Mouse (Mus musculus) heart, postnatal 36 days (tissue): Measurements from ENCODE around the gene Slc25a39. TPM values are rescaled to one million over a fixed set of nuclear protein-coding genes. Genes with fewer than 3 reads are reported as not detected.
A peak's percentile ranks its signal among the peaks of the same experiment; 100 is the strongest.

Source experiments
- DNase-seq, 2 experiments: peaks; one replicate each; pipeline ENCODE4 v3.0.0; 2021 to 2022
- intact Hi-C: fragments of 180-260 bp; cut with DNase I; formaldehyde crosslinking; loops from one replicate; pipeline ENCODE4 v1.15.1; 2025
- total RNA-seq, 2 experiments: library from RNA; stranded (reverse); gene quantifications; 2 replicates each; pipeline ENCODE4 v1.2.3; 2021

Gene Slc25a39
- total RNA-seq, 2 experiments from 2014 or later = 174 to 183 TPM

DNA sequence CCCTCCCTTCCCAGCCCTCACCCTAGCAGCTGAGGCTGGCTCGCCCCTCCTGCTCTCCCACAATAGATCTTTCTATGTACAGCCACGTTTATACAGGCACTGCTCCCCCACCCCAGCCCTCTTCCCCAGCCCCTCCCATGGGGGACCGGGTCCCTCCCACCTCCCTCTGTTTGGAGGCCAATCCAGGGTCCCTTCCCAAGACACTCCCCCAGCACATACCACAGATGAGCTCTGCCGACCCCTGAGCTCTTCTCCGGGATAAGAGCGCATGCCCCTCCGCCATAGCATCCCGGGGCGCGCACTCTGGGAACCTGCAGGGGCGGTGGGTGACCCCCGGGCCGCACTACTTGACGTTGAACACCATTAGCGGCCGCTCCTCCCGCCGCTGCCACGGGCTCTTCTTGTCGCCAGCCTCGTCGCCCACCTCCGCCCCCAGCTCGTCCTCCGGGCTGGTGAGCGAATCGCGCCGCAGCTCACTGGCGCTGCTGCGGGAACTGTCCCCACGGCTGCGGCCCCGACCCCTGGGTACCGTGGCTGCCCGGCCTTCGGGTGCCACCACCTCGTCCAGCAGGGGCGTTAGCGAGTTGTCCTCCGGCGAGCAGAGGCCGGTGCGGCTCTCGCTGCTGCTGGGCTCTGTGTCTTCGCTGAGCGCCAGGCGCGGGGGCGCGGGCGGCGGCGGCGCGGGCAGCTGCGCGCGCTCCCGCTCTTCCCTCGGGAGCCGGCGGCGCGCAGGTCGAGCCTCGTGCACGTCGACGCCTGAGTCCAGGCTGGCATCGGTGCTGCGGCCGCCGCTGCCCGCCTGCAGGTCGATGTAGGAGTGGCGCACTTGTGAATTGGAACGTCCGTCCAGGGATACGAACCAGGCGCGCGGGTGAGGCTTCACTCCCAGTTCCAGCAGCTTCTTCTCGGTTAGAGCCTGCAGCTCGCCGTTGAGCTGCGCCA is 29.6 kb upstream of the Slc25a39 start:
- peak in 1 of 2 experiments; percentile 59 for DNase-seq
- intact Hi-C loops = no loop called here

DNA sequence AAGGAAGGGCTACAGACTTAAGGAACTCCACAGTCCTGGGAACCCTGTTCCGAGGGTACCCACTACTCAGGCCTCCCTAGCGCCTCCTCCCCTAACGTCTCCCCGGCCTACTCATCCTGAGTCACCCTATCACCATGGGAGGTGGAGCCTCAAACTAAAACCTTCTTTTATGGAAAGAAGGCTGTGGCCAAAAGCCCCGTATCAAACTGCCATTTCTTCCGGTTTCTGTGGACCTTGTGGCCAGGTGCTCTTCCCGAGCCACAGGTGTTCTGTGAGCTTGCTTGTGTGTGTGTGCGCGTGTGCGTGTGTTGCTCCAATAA is 28.7 kb upstream of the Slc25a39 start:
- DNase-seq = no peak
- intact Hi-C loops = no loop called here

DNA sequence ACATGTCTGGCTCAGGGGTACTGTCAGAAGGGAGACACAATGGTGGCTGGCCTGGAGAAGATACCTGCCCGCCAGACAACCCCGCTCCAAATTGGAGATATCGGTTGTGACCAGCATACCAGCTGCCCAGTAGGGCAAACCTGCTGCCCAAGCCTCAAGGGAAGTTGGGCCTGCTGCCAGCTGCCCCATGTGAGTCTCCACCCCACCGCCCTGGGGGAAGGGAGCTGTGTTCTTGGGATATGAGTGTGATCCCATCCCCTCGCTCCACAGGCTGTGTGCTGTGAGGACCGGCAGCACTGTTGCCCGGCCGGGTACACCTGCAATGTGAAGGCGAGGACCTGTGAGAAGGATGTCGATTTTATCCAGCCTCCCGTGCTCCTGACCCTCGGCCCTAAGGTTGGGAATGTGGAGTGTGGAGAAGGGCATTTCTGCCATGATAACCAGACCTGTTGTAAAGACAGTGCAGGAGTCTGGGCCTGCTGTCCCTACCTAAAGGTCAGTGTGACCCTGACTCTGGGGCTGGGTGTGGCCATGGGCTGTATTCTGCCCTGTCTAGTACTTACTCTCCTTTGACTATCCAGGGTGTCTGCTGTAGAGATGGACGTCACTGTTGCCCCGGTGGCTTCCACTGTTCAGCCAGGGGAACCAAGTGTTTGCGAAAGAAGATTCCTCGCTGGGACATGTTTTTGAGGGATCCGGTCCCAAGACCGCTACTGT is 28.2 kb upstream of the Slc25a39 start:
- intact Hi-C loops = no loop called here
- no peak for DNase-seq

DNA sequence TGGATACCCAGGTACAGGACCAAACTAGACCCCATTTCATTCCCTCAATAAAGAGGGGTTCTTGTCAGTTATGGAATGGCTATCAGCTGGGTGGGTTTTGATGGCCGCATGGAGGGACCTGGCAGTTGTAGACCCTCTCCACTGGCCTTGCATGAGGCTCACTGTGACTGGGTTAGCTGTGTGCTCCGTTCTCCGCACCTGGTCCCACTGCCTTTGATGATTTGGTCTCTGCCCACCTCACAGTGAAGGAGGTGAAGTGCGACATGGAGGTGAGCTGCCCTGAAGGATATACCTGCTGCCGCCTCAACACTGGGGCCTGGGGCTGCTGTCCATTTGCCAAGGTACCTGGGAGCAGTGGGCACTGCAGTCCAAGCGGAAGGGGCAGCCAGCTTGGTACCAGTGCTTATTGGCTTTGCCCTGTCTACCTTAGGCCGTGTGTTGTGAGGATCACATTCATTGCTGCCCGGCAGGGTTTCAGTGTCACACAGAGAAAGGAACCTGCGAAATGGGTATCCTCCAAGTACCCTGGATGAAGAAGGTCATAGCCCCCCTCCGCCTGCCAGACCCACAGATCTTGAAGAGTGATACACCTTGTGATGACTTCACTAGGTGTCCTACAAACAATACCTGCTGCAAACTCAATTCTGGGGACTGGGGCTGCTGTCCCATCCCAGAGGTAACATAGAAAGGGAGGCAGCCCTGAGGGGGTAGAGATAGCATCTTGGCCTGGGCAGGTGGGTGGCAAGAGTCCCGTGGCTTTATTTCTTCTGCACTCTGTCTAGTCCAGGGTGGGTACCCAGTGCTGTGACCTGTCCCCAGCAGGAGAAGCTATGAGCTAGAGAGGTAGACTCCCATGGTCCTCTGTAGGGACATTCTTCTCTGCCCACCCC is 27.3 kb upstream of the Slc25a39 start:
- DNase-seq = no peak
- intact Hi-C loops = loop anchor here (5.0 kb wide), 1 partner anchor 218 kb away; no protein-coding TSS in a partner anchor

DNA sequence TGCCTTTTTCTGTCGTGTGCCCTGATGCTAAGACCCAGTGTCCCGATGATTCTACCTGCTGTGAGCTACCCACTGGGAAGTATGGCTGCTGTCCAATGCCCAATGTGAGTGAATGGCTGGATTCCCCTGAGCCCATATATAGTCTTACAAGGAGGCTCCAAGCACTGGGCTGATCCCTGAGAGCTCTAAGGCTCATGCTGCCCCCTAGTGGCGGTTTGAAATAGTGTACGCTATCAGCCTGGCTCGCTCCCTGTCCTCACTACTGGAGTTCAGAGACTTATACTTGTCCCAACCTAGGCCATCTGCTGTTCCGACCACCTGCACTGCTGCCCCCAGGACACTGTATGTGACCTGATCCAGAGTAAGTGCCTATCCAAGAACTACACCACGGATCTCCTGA is 26.7 kb upstream of the Slc25a39 start:
- intact Hi-C loops = loop anchor here (5.0 kb wide), 1 partner anchor 217 kb away; no protein-coding TSS in a partner anchor

DNA sequence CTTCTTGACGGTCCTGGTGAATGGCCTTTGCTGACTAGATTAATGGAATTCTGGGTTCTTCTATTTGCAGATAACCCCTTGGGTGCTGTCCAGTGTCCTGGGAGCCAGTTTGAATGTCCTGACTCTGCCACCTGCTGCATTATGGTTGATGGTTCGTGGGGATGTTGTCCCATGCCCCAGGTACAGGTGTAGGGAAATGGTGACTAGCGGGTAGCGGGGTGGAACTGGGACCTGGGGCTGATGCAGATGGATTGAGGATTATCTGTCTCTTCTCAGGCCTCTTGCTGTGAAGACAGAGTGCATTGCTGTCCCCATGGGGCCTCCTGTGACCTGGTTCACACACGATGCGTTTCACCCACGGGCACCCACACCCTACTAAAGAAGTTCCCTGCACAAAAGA is 26.1 kb upstream of the Slc25a39 start:
- DNase-seq = no peak
- intact Hi-C loops = loop anchor here (5.0 kb wide), 1 partner anchor 217 kb away; no protein-coding TSS in a partner anchor

More for the DNA sequence above, 26.7 kb upstream of the Slc25a39 start:
- peak; percentile 87 to 89 for DNase-seq

DNA sequence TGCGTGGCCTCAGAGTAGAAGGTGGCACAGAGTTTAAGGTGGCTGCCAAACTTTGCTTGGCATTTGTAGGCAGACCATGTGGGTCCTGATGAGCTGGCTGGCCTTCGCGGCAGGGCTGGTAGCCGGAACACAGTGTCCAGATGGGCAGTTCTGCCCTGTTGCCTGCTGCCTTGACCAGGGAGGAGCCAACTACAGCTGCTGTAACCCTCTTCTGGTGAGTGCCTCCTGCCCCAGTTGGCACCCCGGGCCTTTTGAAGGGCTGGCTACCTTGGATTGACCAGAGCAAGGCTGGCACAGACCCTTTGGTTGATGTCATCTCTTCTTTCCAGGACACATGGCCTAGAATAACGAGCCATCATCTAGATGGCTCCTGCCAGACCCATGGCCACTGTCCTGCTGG is 25.1 kb upstream of the Slc25a39 start:
- intact Hi-C loops = loop anchor here (5.0 kb wide), 1 partner anchor 216 kb away; no protein-coding TSS in a partner anchor
- peak in 1 of 2 experiments; percentile 70 for DNase-seq

DNA sequence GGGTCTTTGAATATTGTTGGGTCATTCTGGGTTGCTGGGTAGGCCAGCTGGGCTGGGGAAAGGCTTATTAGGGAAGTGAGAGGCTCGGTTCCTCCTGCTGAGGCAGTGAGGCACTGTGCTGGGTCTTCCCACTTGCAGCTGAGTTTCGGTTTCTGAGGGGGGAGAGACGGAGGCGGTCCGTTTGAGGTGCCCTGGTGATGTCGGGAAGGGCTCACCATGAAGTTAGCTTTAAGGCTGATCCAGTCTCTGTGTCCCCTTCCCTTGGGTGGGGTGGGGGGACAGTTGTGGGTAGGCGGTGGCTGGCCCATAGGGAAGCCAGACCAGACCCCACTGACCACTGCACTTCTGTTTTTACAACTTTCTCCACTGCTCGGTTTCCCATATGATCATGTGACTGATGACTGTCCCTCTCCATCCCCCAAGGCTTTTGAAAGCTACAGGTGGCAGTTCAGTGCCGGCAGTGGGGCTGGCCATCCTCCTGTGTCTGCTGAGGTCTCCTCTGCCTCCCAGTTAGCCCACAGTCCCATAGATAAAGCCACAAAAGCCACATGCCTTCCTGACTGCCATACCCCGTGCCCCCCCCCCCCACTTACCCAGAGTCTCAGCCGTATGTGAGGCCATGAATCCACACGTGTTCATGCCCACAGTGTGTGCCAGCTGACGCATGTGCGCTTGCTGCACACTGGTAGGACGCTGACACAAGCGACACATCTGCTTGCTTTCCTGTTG is 24.5 kb upstream of the Slc25a39 start:
- DNase-seq = peak in 1 of 2 experiments; percentile 54
- intact Hi-C loops = loop anchor here (5.0 kb wide), 1 partner anchor 215 kb away; no protein-coding TSS in a partner anchor

DNA sequence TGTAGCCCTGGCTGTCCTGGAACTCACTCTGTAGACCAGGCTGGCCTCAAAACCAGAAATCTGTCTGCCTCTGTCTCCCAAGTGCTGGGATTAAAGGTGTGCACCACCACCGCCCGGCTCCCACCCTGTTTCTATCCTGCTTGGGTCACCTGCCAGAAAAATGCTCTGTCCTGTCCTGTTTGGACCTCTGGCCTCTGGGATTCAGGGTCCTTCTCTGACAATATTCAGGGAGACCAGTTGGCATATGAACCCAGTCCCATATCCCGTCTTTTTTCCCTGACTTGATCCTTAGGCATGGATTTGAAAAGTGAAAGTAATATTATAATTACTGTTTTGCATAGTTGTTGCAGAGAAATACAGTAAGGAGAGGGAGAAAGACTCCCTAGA is 24.0 kb upstream of the Slc25a39 start:
- no peak for DNase-seq
- intact Hi-C loops = loop anchor here (2.0 to 5.0 kb wide), 2 partner anchors 123 to 214 kb away; no protein-coding TSS in a partner anchor

DNA sequence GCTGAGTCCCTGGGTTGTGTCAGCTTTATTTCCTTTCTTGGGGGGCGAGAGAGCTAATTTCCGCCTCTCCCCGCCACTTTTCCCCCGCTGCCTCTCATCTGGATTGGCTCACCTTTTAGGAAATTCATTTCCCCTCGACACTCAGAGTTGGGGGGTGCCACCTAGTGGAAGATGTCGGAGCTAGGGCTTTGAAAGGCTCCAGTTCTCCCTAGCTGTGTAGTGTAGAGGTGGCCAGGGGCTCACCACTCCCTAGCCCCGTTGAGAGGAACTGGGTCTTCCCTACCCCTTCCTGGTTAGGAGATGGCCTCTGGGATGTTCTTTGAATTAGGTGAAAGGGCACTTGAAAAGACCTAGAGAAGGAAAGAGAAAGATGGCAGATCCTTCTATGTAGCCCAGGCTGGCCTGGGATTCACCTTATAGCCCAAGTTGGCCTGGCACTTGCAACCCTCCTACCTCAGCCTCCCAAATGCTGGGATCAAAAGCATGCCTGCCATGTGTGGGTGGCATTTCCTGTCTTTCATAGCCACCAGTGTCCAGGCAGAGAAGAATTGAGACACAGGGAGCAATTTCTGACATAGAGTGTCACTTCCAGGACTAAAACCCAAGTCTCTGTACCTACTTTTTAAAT is 23.4 kb upstream of the Slc25a39 start:
- DNase-seq = peak; percentile 84 to 85
- intact Hi-C loops = loop anchor here (2.0 to 5.0 kb wide), 2 partner anchors 122 to 214 kb away; no protein-coding TSS in a partner anchor

DNA sequence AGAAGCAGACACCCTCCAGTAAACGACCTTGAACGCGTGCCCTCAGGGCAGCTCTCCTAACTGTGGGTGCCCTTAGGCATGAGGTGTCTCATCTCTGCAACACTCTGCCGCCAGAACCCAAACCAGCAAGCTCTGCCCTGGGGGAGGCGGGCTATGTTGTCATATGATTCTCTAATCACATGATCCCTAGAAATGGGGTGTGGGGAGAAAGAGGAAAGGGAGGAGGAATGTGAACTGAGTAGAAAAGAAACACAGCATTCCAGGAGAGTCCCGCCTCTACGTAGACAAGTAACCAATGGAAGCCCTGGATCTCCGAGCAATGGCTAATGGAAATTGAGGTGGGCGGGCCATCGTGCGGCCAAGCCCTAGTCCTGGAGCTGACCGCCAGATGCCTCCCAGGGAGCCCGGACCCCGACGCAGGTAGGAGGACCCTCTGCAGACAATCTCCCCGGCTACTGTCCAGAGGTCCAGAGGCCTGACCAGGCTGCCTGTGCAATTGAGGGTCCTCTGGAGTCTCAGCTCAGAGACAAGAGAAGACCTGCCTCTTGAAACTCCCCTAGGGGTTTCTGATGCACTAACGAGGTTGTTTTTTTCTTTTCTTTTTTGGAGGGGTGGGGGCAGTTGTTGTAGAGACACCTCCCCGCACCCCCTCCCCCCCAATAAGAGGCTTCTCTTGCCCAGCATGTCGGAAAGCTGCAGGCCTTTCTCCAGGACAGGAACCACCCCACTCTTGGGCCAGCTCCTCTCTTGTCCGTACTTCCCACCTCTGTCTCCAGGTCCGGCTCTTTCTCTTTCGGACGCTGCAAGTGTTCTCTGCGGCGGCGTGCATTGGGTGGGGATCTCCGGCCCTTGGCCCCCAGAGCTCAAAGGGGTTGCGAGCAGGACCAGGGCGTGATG is 22.6 kb upstream of the Slc25a39 start, which contains the start of gene Grn:
Grn (plus strand) TSS at position 195 of the 897 bp plus-strand sequence.
- intact Hi-C loops = loop anchor here (2.0 to 5.0 kb wide), 2 partner anchors 122 to 213 kb away; no protein-coding TSS in a partner anchor
- peak; percentile 83 to 87 for DNase-seq

DNA sequence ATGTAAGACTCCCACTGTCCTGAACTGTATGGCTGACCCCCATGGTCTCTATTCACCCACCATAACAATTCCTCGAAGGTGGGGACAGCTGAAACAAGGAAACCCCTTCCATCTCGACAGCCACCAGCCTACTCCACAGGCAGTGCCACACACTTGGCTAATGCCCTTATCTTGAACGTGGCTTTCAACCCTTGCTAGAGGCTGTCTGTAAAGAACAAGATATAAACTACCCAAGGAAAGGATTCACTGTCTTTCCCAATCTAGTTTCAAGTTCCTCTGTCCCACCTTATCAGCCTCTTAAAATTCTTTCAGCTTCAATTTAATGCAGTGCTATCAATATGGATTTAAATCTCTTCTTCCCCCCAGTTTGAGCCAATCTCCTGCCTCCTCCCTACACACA is 21.8 kb upstream of the Slc25a39 start:
- intact Hi-C loops = no loop called here
- no peak for DNase-seq

DNA sequence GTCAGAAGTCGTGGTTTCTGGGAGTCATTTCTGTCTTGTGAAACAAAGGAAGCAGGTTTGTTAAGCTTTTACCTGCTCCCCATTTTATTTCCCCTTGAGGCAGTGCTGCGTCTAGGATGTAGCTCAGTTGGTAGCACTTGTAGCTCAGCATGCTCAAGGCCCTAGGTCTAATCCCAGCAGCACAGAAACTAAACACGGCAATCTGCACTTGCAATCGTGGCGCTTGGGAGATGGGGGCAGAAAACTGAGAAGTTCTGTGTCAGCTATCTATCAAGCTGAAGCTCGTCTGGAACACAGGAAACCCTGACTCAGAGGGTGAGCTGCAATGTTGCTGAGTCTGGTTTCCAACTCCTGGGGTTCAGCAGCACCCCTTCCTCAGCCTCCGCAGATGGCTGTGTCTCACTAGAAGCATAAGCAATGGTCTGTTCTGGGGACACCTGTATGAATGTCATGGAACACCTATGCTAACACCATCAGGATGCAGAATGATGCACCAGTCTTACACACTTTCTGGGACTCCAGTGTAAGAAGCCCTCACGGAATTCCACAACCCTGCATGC is 21.3 kb upstream of the Slc25a39 start:
- intact Hi-C loops = loop anchor here (1.0 kb wide), 1 partner anchor 16 kb away; no protein-coding TSS in a partner anchor
- no peak for DNase-seq

DNA sequence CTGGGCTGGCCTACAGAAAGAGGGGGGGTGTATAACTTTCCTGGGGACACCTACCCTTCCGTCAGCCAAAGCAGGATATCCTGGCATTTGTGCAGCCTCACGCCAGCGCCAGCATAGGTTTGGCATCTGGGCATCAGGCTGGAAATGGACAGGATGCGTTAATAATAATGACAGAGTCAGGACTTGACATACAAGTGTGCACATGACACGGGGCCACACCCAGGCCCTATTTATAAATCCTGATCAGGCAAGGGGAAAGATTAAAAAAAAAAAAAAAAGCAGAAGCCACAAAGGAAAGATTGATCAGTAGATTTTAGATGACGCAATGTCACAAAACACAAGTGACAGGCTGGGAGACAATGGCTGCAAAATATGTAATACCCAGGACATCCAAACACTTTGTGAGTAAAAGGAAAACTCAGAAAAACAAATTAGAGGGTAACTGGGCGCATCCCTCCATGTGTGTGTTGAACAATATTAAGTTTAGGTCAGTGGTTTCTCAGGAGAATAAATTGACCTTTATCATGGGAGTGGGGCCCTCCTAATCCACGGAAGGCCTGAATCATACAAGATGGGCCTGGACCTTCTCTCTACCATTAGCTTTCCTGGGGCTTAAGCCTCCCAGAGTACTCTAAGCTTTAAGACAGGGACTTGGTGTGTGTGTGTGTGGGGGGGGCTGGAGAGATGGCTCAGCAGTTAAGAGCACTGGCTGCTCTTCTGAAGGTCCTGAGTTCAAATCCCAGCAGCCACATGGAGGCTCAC is 18.0 kb upstream of the Slc25a39 start:
- intact Hi-C loops = no loop called here
- DNase-seq = no peak

DNA sequence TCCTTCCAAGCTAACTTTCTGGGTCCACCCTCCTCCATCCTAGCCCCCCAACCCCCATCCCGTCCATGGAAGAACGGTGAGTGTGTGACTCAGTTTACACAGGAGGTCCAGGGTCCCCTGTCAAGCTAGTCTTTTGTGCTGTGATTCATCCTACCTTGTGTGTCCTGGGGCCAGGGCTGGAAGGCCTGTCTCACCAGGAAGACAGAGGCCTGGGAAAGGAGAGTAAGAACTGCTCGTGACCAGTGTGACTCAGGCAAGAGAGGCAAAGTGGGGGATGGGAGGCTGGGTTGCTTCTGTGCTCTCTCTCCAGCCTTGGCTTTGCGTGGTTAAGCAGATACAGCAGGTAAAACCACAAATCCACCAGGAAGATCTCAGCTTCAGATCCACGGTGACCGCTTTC is 16.9 kb upstream of the Slc25a39 start:
- DNase-seq = no peak
- intact Hi-C loops = no loop called here

DNA sequence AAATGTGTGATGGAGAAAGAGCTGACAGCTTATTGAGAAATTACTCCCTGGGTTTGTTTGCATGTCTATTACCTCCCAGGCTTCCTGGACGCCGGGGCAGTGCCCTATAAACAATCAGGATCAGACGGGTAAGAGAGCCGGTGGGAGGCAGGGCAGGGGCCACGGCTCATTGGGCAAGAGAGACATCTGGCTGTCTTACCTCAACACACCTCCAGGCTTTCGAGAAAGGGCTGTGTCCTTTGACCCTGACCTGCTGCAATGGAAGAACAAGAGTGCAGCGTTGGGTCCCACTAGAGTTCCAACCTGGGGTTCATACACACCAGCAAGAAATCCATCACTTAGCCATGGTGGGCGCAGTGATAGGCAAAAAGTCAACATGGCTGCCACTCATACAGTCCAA is 13.8 kb upstream of the Slc25a39 start:
- DNase-seq = no peak
- intact Hi-C loops = no loop called here

DNA sequence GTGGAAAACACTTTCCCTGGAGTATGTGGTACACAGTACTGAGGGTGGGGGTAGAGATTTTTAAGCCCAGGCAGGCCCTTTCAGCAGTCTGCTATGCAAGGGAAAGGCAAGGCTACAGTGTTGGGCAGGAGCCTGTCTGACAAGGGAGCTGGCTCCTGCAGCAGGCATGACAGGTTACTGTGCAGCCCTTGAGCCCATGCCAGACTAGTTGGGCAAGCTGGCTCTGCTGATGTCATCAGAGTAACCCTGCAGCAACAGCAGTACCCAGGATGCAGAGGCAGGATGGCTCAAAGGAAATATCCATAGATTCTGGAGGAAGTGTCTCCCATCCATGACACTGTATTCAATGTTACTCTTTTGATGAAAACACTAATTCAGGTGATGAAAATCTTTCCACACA is 11.1 kb upstream of the Slc25a39 start:
- DNase-seq = no peak
- intact Hi-C loops = no loop called here
